Mouse (Mus musculus): ENCODE data around the gene Gm17657.

- no peak for TF ChIP-seq CTCF (conservative IDR thresholded peaks at IDR 0.05; ENCODE audit: low read length)
- no peak for TF ChIP-seq POU5F1 (IDR thresholded peaks at IDR 0.05; ENCODE audit: borderline replicate concordance, low read length)
- TF ChIP-seq NANOG (IDR thresholded peaks at IDR 0.05; ENCODE audit: borderline replicate concordance, low read length): no peak
Observed at GRCm38 (mm10) chr17:29500802-29501469, 48.5 kb downstream of the Gm17657 start.

All from E14TG2a.4 (cell line).